Mouse (Mus musculus) adipocyte (in vitro differentiated cells): ENCODE data around the gene Car14.

Experiments used
- DNase-seq: peaks from one replicate; pipeline ENCODE4 v3.0.0-alpha.2; 2016; ENCODE audit warnings: low spot score

The Car14 gene

DNA sequence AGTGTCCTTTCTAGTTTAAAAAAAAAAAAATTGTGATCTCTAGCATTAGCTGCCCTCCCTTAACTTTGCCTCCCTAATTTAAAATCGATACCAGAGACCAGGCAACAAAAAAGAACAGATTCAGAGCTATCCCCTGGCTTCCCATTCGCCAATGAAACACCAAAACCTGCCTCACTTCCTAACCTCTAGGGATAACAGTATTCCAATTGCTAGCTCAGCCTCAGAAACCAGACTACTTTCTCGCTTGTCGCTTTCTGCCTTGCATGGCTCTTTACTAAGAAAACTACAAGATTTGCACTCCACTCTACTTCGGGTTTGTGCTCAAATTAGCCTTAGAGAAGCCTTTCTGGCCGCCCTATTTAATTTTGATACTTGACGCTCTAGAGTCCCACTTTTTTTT, 48.4 kb downstream of the Car14 start:
- no peak for DNase-seq

DNA sequence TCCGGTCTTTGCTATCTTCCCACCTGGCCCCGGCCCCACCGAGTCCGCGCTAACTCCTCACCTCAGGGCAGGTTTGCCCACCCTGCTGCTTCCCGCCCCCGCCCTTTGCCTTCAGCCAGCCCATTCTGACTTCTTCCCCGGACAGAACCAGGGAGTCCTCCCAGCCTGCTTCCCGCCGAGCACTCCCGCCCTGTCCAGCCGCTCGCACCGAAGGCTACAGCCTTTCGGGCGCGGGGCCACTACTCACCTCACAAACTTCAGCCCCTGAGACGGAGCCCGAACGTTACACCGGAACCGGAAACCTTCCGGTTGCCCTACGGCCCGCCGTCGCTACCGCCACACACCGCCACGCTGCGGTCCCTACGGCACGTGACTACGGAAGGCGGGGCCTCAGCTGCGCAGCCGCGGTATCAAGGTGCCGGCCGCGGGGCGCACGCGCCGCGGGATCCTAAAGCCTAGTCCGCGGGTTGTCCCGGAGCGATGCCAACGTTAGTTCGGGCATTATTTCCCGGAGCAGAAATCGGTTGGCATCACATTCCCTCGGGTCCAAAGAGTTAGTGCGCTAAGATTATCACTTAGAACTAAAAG, 48.9 kb downstream of the Car14 start, which contains the start of gene Prpf3:
Prpf3 (minus strand) TSS at position 384 of the 588 bp plus-strand sequence.
- DNase-seq: peak; percentile 93

DNA sequence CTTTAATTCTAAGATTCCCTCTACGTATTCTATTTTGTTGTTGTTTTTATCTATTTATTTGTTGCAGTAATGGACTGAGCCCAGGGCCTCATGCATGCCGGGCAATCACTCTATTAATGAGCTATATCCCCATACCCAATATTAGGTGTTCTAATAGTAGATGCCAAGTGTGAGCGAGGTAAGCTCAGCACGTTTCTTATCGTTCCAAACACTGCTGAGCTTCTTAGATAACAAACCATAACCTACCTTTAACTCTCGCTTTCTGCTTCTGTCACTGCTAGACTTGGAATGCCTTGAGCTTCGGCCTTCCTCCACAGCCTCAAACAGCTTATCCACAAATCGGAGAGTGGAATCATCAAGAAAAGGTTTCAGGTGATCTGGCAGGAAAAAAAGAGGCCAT, 53.2 kb downstream of the Car14 start:
- DNase-seq: no peak

- DNase-seq: no peak
These were observed 53.9 kb downstream of the Car14 start for GRCm38 (mm10) chr3:95850611-95851010.
